Mouse (Mus musculus) small intestine, adult 2 months (tissue): ENCODE measurements around the gene Ap5s1. TPM values are rescaled to one million over a fixed set of nuclear protein-coding genes. Genes with fewer than 3 reads are reported as not detected.

ENCODE experiments used
- H3K27ac ChIP-seq: fragments of 200-500 bp; 2 replicates; pipeline ENCODE4 v1.5.1; 2012; ENCODE audit warnings: low read depth, low read length, control low read depth, inconsistent platforms; ENCODE audit not compliant: insufficient read depth
- H3K27me3 ChIP-seq: fragments of 200-500 bp; 2 replicates; pipeline ENCODE4 v1.6.1; 2012; ENCODE audit warnings: mild to moderate bottlenecking, moderate library complexity, low read length, inconsistent platforms; ENCODE audit not compliant: control insufficient read depth, insufficient read depth
- H3K36me3 ChIP-seq: fragments of 200-500 bp; 2 replicates; pipeline ENCODE4 v1.6.1; 2012; ENCODE audit warnings: mild to moderate bottlenecking, low read length, control low read depth, inconsistent platforms; ENCODE audit not compliant: control insufficient read depth, insufficient read depth
- H3K4me1 ChIP-seq: fragments of 200-500 bp; 2 replicates; pipeline ENCODE4 v1.6.1; 2012; ENCODE audit warnings: low read length, inconsistent platforms, mixed read lengths; ENCODE audit not compliant: control insufficient read depth, insufficient read depth, insufficient read length
- H3K4me3 ChIP-seq: fragments of 200-500 bp; 2 replicates; pipeline ENCODE4 v1.5.1; 2012; ENCODE audit warnings: low read depth, mild to moderate bottlenecking, control low read depth, inconsistent platforms, low read length, moderate library complexity
- CTCF ChIP-seq: fragments of 200-500 bp; IDR thresholded peaks from 2 replicates; pipeline ENCODE4 v1.5.1; 2012; ENCODE audit warnings: low read depth, mild to moderate bottlenecking, control low read depth, inconsistent platforms, low read length, moderate library complexity, mixed read lengths; ENCODE audit not compliant: insufficient replicate concordance, insufficient read length; ENCODE audit errors: extremely low read depth
- POLR2A ChIP-seq: fragments of 200-500 bp; IDR thresholded peaks from 2 replicates; pipeline ENCODE4 v1.6.1; 2012; ENCODE audit warnings: low read depth, mild to moderate bottlenecking, control low read depth, inconsistent platforms, low read length, moderate library complexity
- WGBS: fragments of 180-500 bp; shearing (Covaris S2); methylation state at CpG from one replicate; pipeline ENCODE4 v1.1.7; 2018; 5-methylcytosine and 5-hydroxymethylcytosine counted together
- polyA plus RNA-seq: library from polyadenylated mRNA; depleted of rRNA; stranded (reverse); fragments of >200 nt; gene quantifications from 2 replicates; pipeline ENCODE4 v1.2.3, GENCODE M21; 2012

The Ap5s1 gene
- polyA plus RNA-seq, 1 experiment: 90.0 TPM

- WGBS: 45% methylated on average over 3 of the region's 3 CpGs
- TF ChIP-seq CTCF: no peak
- no peak for TF ChIP-seq POLR2A
- H3K4me3 ChIP-seq: peak overlapping the region; percentile 94
These were observed 19.3 kb upstream of the Ap5s1 start for GRCm38 (mm10) chr2:131187602-131187922.

GRCm38 (mm10) chr2:131188311-131188710 lies 18.6 kb upstream of the Ap5s1 start:
- no peak overlapping the region for H3K4me3 ChIP-seq
- WGBS: 93% methylated on average over 5 of the region's 5 CpGs
- peaks cover 15% of the 10 kb centered on the region for H3K36me3 ChIP-seq
- peaks cover 14% of the 10 kb centered on the region; the same call in 1 of the 2 replicates for H3K4me1 ChIP-seq
- TF ChIP-seq CTCF (no peak), POLR2A (no peak)
- H3K27ac ChIP-seq: no peak overlapping the region
- H3K27me3 ChIP-seq: no peaks in the 10 kb centered on the region

More at GRCm38 (mm10) chr2:131187602-131187922, 19.3 kb upstream of the Ap5s1 start:
- Histone ChIP-seq H3K27ac (no peak overlapping the region), H3K4me1 (peaks cover 14% of the 10 kb centered on the region; the same call in 1 of the 2 replicates), H3K27me3 (no peaks in the 10 kb centered on the region), H3K36me3 (peaks cover 8% of the 10 kb centered on the region)

- 39% methylated on average over 5 of the region's 5 CpGs for WGBS
- H3K36me3 ChIP-seq: peaks cover 17% of the 10 kb centered on the region
- TF ChIP-seq CTCF (no peak), POLR2A (no peak)
- peaks cover 14% of the 10 kb centered on the region; the same call in 1 of the 2 replicates for H3K4me1 ChIP-seq
- H3K27me3 ChIP-seq: no peaks in the 10 kb centered on the region
- H3K4me3 ChIP-seq: no peak overlapping the region
- peak overlapping the region; percentile 36 for H3K27ac ChIP-seq
These were observed 17.2 kb upstream of the Ap5s1 start for GRCm38 (mm10) chr2:131189521-131190309.

GRCm38 (mm10) chr2:131190344-131191004 lies 16.4 kb upstream of the Ap5s1 start:
- Histone ChIP-seq H3K27ac (peak overlapping the region; percentile 36), H3K4me3 (no peak overlapping the region), H3K27me3 (no peaks in the 10 kb centered on the region), H3K4me1 (peaks cover 14% of the 10 kb centered on the region; the same call in 1 of the 2 replicates), H3K36me3 (peaks cover 17% of the 10 kb centered on the region)
- TF ChIP-seq CTCF (no peak), POLR2A (no peak)
- 65% methylated on average over 10 of the region's 10 CpGs for WGBS

GRCm38 (mm10) chr2:131191005-131191390 lies 15.9 kb upstream of the Ap5s1 start:
- Histone ChIP-seq H3K4me1 (peaks cover 14% of the 10 kb centered on the region; the same call in 1 of the 2 replicates), H3K4me3 (no peak overlapping the region), H3K27ac (no peak overlapping the region; the same call in 1 of the 2 replicates), H3K27me3 (no peaks in the 10 kb centered on the region), H3K36me3 (peaks cover 18% of the 10 kb centered on the region)
- TF ChIP-seq POLR2A (no peak), CTCF (no peak)
- 80% methylated on average over 7 of the region's 7 CpGs for WGBS

GRCm38 (mm10) chr2:131196606-131197316 lies 10.1 kb upstream of the Ap5s1 start:
- H3K27me3 ChIP-seq: no peaks in the 10 kb centered on the region
- TF ChIP-seq CTCF: no peak
- no peak for TF ChIP-seq POLR2A
- WGBS: 90% methylated on average over 16 of the region's 16 CpGs
- H3K4me1 ChIP-seq: no peaks in the 10 kb centered on the region; the same call in 1 of the 2 replicates
- H3K4me3 ChIP-seq: no peak overlapping the region
- H3K27ac ChIP-seq: no peak overlapping the region
- peaks cover 18% of the 10 kb centered on the region for H3K36me3 ChIP-seq

GRCm38 (mm10) chr2:131200710-131201109 lies 6.2 kb upstream of the Ap5s1 start:
- WGBS: 82% methylated on average over 2 of the region's 2 CpGs
- H3K27me3 ChIP-seq: no peaks in the 10 kb centered on the region
- H3K4me3 ChIP-seq: no peak overlapping the region
- TF ChIP-seq POLR2A (no peak), CTCF (no peak)
- peaks cover 14% of the 10 kb centered on the region; the same call in 1 of the 2 replicates for H3K4me1 ChIP-seq
- H3K27ac ChIP-seq: no peak overlapping the region
- H3K36me3 ChIP-seq: peaks cover 6% of the 10 kb centered on the region
